ENCODE assay signal across 7 mouse cellular contexts in the genomic region with DNA sequence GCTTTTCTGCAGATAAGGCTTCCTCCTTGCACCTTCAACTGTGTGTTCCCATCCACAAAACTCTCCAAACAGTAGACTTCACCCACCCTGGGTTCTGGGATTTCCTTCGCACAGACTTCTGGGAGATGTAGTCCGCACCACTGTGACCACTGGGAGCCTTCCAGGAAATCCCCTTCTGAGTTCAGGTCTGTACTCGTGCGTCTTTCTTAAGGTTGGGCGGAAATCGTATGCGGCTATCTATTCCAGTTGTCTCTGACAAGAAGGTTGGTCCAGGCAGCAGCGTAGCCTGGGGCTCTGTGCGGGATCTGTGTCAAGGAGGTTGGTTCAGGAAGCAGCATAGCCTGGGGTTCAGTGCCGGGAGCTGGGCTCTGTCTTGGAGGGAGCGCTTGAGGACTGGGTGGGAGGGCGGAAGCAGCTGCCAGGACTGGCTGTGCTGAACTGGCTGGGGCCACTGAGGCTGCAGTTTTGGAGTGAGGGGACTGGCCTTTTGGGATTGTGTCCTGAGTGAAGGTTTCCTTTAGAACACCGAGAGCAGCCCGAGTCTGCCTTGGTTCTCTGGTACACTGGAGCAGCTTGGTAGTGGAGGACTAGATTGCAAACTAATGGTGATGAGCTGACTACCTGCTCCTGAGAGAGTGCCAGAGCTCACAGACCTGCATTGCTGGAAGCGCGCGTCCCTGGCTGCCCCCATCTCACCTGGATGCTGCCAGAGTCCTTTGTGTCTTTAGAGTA. TPM values are rescaled to one million over a fixed set of nuclear protein-coding genes. Genes with fewer than 3 reads are reported as not detected.
DNase-seq lines count a peak whose midpoint lies in the region; ATAC-seq and TF ChIP-seq lines count a peak whose summit lies in the region.
"Not testable (repeated sequence)": the region's sequence is repeated elsewhere in the genome, so short reads cannot be mapped to it uniquely, and the experiment has no call there.

A gene (plus strand): TSS at position 192 of the 732 bp plus-strand sequence.

- not testable (repeated sequence) for H3K27me3 ChIP-seq in embryonic facial prominence, embryonic 13.5 days; kidney, adult 2 months (replicated peaks; ENCODE audit: control insufficient read depth, insufficient read depth, low read length); limb, embryonic 11.5 days (ENCODE audit: control insufficient read depth, insufficient read depth, low read length); midbrain, embryonic 13.5 days; small intestine, adult 2 months (ENCODE audit: control insufficient read depth, insufficient read depth, low read length)

- H3K4me3 ChIP-seq in embryonic facial prominence, embryonic 13.5 days, result peak within 1 kb of the TSS; percentile 77
- H3K4me3 ChIP-seq in kidney, adult 2 months (ENCODE audit: insufficient read depth, low read depth, low read length), result peak within 1 kb of the TSS; percentile 97
- H3K4me3 ChIP-seq in limb, embryonic 11.5 days (ENCODE audit: low read depth, low read length), result peak within 1 kb of the TSS; percentile 42
- peak within 1 kb of the TSS; percentile 76 for H3K4me3 ChIP-seq in midbrain, embryonic 13.5 days (replicated peaks)
- H3K4me3 ChIP-seq in small intestine, adult 2 months (ENCODE audit: low read depth, low read length), result peak within 1 kb of the TSS; percentile 97

- WGBS in embryonic facial prominence, embryonic 13.5 days, result under 1% methylated on average over 17 of the region's 17 CpGs
- under 1% methylated on average over 17 of the region's 17 CpGs for WGBS in kidney, adult 2 months
- 1% methylated on average over 15 of the region's 17 CpGs for WGBS in limb, embryonic 11.5 days
- WGBS in midbrain, embryonic 13.5 days, result under 1% methylated on average over 17 of the region's 17 CpGs
- 1% methylated on average over 17 of the region's 17 CpGs for WGBS in small intestine, adult 2 months

- not testable (repeated sequence) for H3K9me3 ChIP-seq in embryonic facial prominence, embryonic 13.5 days; limb, embryonic 11.5 days (ENCODE audit: control insufficient read depth, low read length); midbrain, embryonic 13.5 days

- not testable (repeated sequence) for TF ChIP-seq POLR2A in kidney, adult 2 months (IDR thresholded peaks at IDR 0.05; ENCODE audit: low read depth, low read length); small intestine, adult 2 months (IDR thresholded peaks at IDR 0.05; ENCODE audit: low read depth, low read length)

- peak within 1 kb of the TSS; percentile 66 for H3K4me2 ChIP-seq in embryonic facial prominence, embryonic 13.5 days
- peak within 1 kb of the TSS; percentile 47 for H3K4me2 ChIP-seq in limb, embryonic 11.5 days (ENCODE audit: low read depth, severe bottlenecking)
- peak within 1 kb of the TSS; percentile 64 for H3K4me2 ChIP-seq in midbrain, embryonic 13.5 days (replicated peaks)

- TF ChIP-seq CTCF in kidney, adult 2 months (conservative IDR thresholded peaks at IDR 0.05; ENCODE audit: insufficient read depth, insufficient read length, low read depth, low read length); small intestine, adult 2 months (IDR thresholded peaks at IDR 0.05; ENCODE audit: extremely low read depth, insufficient read length, insufficient replicate concordance, low read depth, low read length): not testable (repeated sequence)

- peak; percentile 90 for ATAC-seq in embryonic facial prominence, embryonic 13.5 days (ENCODE audit: insufficient number of reproducible peaks, insufficient read depth, low FRiP score, low TSS enrichment, low read depth)
- ATAC-seq in limb, embryonic 11.5 days (ENCODE audit: insufficient number of reproducible peaks, low FRiP score, low TSS enrichment, low read depth), result peak; percentile 99
- ATAC-seq in midbrain, embryonic 13.5 days, result peak; percentile 98

- H3K9ac ChIP-seq in embryonic facial prominence, embryonic 13.5 days, result peak within 1 kb of the TSS; percentile 77
- H3K9ac ChIP-seq in limb, embryonic 11.5 days (ENCODE audit: low read length), result peak within 1 kb of the TSS; percentile 30; the same call in 1 of the 2 replicates
- H3K9ac ChIP-seq in midbrain, embryonic 13.5 days (replicated peaks), result peak within 1 kb of the TSS; percentile 72

- H3K36me3 ChIP-seq in embryonic facial prominence, embryonic 13.5 days, result peaks cover 12% of the 10 kb centered on the region
- H3K36me3 ChIP-seq in kidney, adult 2 months (ENCODE audit: control insufficient read depth, insufficient read depth, low read length); limb, embryonic 11.5 days (ENCODE audit: control insufficient read depth, insufficient read depth, low read length); small intestine, adult 2 months (ENCODE audit: control insufficient read depth, insufficient read depth, low read length): not testable (repeated sequence)
- peaks cover 11% of the 10 kb centered on the region for H3K36me3 ChIP-seq in midbrain, embryonic 13.5 days

- DNase-seq in adrenal gland, postnatal 25 days, result peak; percentile 63
- DNase-seq in heart, adult 18-20 months, result peak; percentile 89 to 91
- peak; percentile 91 for DNase-seq in kidney, adult 2 months
- DNase-seq in limb, embryonic 11.5 days (ENCODE audit: low spot score), result peak; percentile 76

- H3K27ac ChIP-seq in embryonic facial prominence, embryonic 13.5 days, result 0 out of 2 replicates have a peak within 1 kb of the TSS, but pooled peaks have one; percentile 22
- H3K27ac ChIP-seq in kidney, adult 2 months (ENCODE audit: insufficient read depth, low read depth, low read length), result peak within 1 kb of the TSS; percentile 66
- not testable (repeated sequence) for H3K27ac ChIP-seq in limb, embryonic 11.5 days (replicated peaks; ENCODE audit: low read depth, low read length)
- peak within 1 kb of the TSS; percentile 56 for H3K27ac ChIP-seq in midbrain, embryonic 13.5 days
- H3K27ac ChIP-seq in small intestine, adult 2 months (ENCODE audit: insufficient read depth, low read depth, low read length), result peak within 1 kb of the TSS; percentile 58; the same call in 1 of the 2 replicates

- not testable (repeated sequence) for H3K4me1 ChIP-seq in embryonic facial prominence, embryonic 13.5 days; kidney, adult 2 months (ENCODE audit: control insufficient read depth, insufficient read depth, low read length); limb, embryonic 11.5 days (ENCODE audit: control insufficient read depth, insufficient read depth, low read length); midbrain, embryonic 13.5 days (replicated peaks); small intestine, adult 2 months (ENCODE audit: control insufficient read depth, insufficient read depth, insufficient read length, low read length)

RNA-seq across cellular contexts. Expression of the gene that starts here (rescaled TPM):
- total RNA-seq in adrenal gland, postnatal 25 days (2021), result 7.9 and 8.5 TPM in 2 replicates
- polyA plus RNA-seq in embryonic facial prominence, embryonic 13.5 days (2015; fragmentation: Nextera tagmentation; extraction: Ambion mirVana), result 8.0 and 8.9 TPM in 2 replicates
- total RNA-seq in heart, adult 18-20 months (2021), result 1 to 10 TPM; 2.1 to 3.0 TPM
- polyA plus RNA-seq in kidney, adult 2 months (2012; rRNA removed), result 2.4 and 3.0 TPM in 2 replicates
- 6.0 and 7.3 TPM in 2 replicates for polyA plus RNA-seq in limb, embryonic 11.5 days (2014; fragmentation: Nextera tagmentation; extraction: Ambion mirVana)
- polyA plus RNA-seq in midbrain, embryonic 13.5 days (2015; fragmentation: Nextera tagmentation; extraction: Ambion mirVana), result 5.8 and 6.9 TPM in 2 replicates
- 0.10 and 0.33 TPM in 2 replicates for polyA plus RNA-seq in small intestine, adult 2 months (2012; rRNA removed)

Comparison
In these comparisons a context has a peak if more than half of its experiments do, and no peak if none do; other contexts are left out.
1. H3K4me3 ChIP-seq: peak in every context shown above with its lines; median percentile 97 in kidney, adult 2 months; 97 in small intestine, adult 2 months; 77 in embryonic facial prominence, embryonic 13.5 days; 76 in midbrain, embryonic 13.5 days; 42 in limb, embryonic 11.5 days.